Mouse (Mus musculus) embryonic fibroblast, embryonic 13.5 days (primary cell): ENCODE data around the gene Map2k4.
A peak's percentile ranks its signal among the peaks of the same experiment; 100 is the strongest.

ENCODE experiments used
- CTCF ChIP-seq: IDR thresholded peaks from 2 replicates; pipeline ENCODE4 v1.5.1; 2011; ENCODE audit warnings: mild to moderate bottlenecking, control low read depth, low read length, moderate library complexity, borderline replicate concordance; ENCODE audit not compliant: insufficient read depth
- POLR2A ChIP-seq: IDR thresholded peaks from 2 replicates; pipeline ENCODE4 v1.6.1; 2011; ENCODE audit warnings: low read depth, mild to moderate bottlenecking, control low read depth, low read length, moderate library complexity

DNA sequence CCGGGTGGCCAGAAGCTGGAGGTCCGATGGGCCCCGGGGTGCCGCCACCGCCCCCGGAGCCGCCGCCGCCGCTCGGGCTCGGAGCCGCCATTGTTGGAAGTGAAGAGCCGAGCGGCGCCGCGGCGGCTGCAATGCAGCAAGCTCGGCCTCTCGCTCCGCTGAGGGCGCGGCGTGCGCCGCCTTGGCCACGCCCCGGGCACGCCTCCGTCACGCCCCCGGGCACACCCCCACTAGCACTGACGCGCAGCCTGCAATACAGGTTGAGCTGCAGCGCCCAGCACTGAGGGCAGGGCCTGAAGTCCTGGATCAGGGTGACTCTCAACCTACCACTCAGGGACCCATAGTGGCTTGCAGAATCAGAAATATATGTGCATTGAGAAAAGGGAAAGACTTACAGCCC is at the start of gene Map2k4:
- TF ChIP-seq POLR2A (peak; percentile 77), CTCF (no peak)
